Mouse (Mus musculus) B cell, adult 2 months (primary cell): Measurements from ENCODE around the gene Tubgcp6.

Experiments
- DNase-seq, 2 experiments: peaks; one replicate each; pipeline ENCODE4 v3.0.0; 2022

The Tubgcp6 gene

GRCm38 (mm10) chr15:89141443-89141842 is 18.5 kb upstream of the Tubgcp6 start:
- no peak for DNase-seq

GRCm38 (mm10) chr15:89140659-89141252 is 17.8 kb upstream of the Tubgcp6 start, which contains the start of gene Mapk12:
Mapk12 (minus strand) TSS chr15:89140703.
- no peak for DNase-seq

GRCm38 (mm10) chr15:89140048-89140658 is 17.2 kb upstream of the Tubgcp6 start:
- DNase-seq = peak; percentile 42 to 48

- no peak for DNase-seq
Measured at GRCm38 (mm10) chr15:89138531-89138930, 15.6 kb upstream of the Tubgcp6 start.

GRCm38 (mm10) chr15:89138046-89138405 is 15.1 kb upstream of the Tubgcp6 start:
- no peak for DNase-seq

GRCm38 (mm10) chr15:89137378-89138045 is 14.6 kb upstream of the Tubgcp6 start:
- DNase-seq = no peak

- no peak for DNase-seq
Measured at GRCm38 (mm10) chr15:89136461-89137155, 13.7 kb upstream of the Tubgcp6 start.

- DNase-seq = peak; percentile 85 to 90
Measured at GRCm38 (mm10) chr15:89131316-89131715, 8.4 kb upstream of the Tubgcp6 start.

- no peak for DNase-seq
Measured at GRCm38 (mm10) chr15:89130245-89130644, 7.3 kb upstream of the Tubgcp6 start.

GRCm38 (mm10) chr15:89128382-89129350 is 5.8 kb upstream of the Tubgcp6 start, which contains the start of gene Hdac10:
Hdac10 (minus strand) TSS chr15:89128700.
- peak; percentile 90 to 91 for DNase-seq

GRCm38 (mm10) chr15:89127364-89127940 is 4.5 kb upstream of the Tubgcp6 start:
- DNase-seq = no peak

GRCm38 (mm10) chr15:89126622-89127021 is 3.7 kb upstream of the Tubgcp6 start:
- no peak for DNase-seq

GRCm38 (mm10) chr15:89125351-89125750 is 2.4 kb upstream of the Tubgcp6 start:
- DNase-seq = no peak

- no peak for DNase-seq
Measured at GRCm38 (mm10) chr15:89124312-89124711, 1.4 kb upstream of the Tubgcp6 start.

- no peak for DNase-seq
Measured at GRCm38 (mm10) chr15:89123595-89123994, 683 bp upstream of the Tubgcp6 start.

- peak; percentile 65 to 70 for DNase-seq
Measured at GRCm38 (mm10) chr15:89118007-89118406, 4.9 kb downstream of the Tubgcp6 start.

- DNase-seq = no peak
Measured at GRCm38 (mm10) chr15:89110147-89110546, 12.8 kb downstream of the Tubgcp6 start.

- DNase-seq = no peak
Measured at GRCm38 (mm10) chr15:89106976-89107375, 15.9 kb downstream of the Tubgcp6 start.

- DNase-seq = no peak
Measured at GRCm38 (mm10) chr15:89106073-89106472, 16.8 kb downstream of the Tubgcp6 start.

- DNase-seq = no peak
Measured at GRCm38 (mm10) chr15:89104425-89104824, 18.5 kb downstream of the Tubgcp6 start.

- DNase-seq = no peak
Measured at GRCm38 (mm10) chr15:89103921-89104320, 19.0 kb downstream of the Tubgcp6 start.

- DNase-seq = no peak
Measured at GRCm38 (mm10) chr15:89102646-89103045, 20.3 kb downstream of the Tubgcp6 start.
